Mouse (Mus musculus): ENCODE results near the gene Galnt11. TPM values are rescaled to one million over a fixed set of nuclear protein-coding genes. Genes with fewer than 3 reads are reported as not detected.

Galnt11 gene
- total RNA-seq, 2 experiments from 2014 or later = 10.4 to 12.5 TPM

GRCm38 (mm10) chr5:25252825-25253544 lies 31.3 kb downstream of the Galnt11 start:
- DNase-seq = no peak

- no peak for DNase-seq
Observed at GRCm38 (mm10) chr5:25254491-25254890, 32.8 kb downstream of the Galnt11 start.

- DNase-seq = no peak
Observed at GRCm38 (mm10) chr5:25256686-25257085, 35.0 kb downstream of the Galnt11 start.

GRCm38 (mm10) chr5:25261452-25261851 lies 39.7 kb downstream of the Galnt11 start:
- no peak for DNase-seq

GRCm38 (mm10) chr5:25262266-25262665 lies 40.6 kb downstream of the Galnt11 start:
- DNase-seq = no peak

GRCm38 (mm10) chr5:25268258-25268888 lies 46.7 kb downstream of the Galnt11 start:
- no peak for DNase-seq

- no peak for DNase-seq
Observed at GRCm38 (mm10) chr5:25275629-25276028, 53.9 kb downstream of the Galnt11 start.

GRCm38 (mm10) chr5:25276365-25276764 lies 54.7 kb downstream of the Galnt11 start:
- DNase-seq = no peak

GRCm38 (mm10) chr5:25283988-25284387 lies 62.3 kb downstream of the Galnt11 start:
- no peak for DNase-seq

GRCm38 (mm10) chr5:25296830-25297229 lies 75.1 kb downstream of the Galnt11 start:
- DNase-seq = peak; percentile 19

- no peak for DNase-seq
Observed at GRCm38 (mm10) chr5:25310226-25310625, 88.5 kb downstream of the Galnt11 start.

GRCm38 (mm10) chr5:25313881-25314280 lies 92.2 kb downstream of the Galnt11 start:
- DNase-seq = peak; percentile 13

Other genes with a start within 250 kb of the Galnt11 start
- 10 to 100 TPM in 1 of 2 experiments, 1 to 10 TPM in 1; 9.4 to 20.5 TPM for gene Prkag2, start 121.3 kb upstream of the Galnt11 start, total RNA-seq (2021)
- gene Galntl5, start 40.4 kb upstream of the Galnt11 start, total RNA-seq (2021) = not detected
- gene E130116L18Rik, start 1.2 kb downstream of the Galnt11 start, total RNA-seq (2021) = not detected